Mouse (Mus musculus): ENCODE results near the gene Rnf180.

Gene Rnf180

DNA sequence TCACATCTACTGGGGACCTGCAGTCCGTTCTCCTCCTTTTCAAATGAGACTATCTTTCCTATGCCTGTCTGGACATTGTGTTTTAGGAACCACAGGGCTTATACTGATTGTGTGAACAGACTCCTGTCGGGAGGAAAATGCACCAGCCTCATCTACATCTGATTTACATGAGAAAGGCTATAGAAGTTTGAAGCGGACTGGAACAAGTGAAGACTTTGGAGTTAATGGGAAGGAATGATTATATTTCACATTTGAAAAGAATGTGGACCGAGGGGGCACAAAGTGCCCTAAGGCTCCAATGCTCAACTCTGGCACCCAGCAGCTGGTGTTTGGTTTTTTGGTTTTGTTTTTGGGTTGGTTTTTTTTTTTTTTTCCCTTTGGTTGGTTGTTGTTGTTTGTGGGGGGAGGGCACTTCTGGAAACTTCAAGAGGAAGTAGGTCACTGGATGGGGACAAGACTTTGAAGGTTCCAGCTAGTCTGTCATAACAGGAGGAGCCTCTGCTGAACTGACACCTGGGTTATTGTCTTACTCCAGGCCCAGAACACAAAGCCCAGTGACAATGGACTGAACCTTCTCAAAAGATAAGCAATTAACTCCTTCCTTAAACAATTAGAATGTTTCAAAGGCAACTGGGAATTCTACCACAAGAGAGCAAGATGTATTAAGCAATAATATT, 37.7 kb downstream of the Rnf180 start:
- intact Hi-C loops (cut with DNase I) = no loop called here

DNA sequence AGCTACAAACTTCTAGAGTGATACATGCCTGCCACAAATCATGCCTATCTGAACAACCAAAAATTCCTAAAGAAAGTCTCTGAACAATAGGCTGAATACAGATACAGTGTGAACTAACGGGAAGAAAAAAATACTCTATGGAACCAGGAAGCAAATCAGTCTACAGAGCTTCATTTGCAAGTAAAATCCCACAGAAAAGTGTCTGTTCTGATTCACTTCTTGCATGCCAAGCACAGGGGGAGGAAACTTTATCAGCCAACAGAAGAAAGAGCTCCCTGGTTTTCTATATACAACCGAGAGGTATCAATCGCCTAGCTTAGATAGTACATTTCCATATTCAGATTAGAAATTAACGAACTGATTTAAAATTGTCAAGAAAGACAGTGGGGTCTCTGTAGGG, 43.8 kb downstream of the Rnf180 start:
- intact Hi-C loops (cut with DNase I) = no loop called here

DNA sequence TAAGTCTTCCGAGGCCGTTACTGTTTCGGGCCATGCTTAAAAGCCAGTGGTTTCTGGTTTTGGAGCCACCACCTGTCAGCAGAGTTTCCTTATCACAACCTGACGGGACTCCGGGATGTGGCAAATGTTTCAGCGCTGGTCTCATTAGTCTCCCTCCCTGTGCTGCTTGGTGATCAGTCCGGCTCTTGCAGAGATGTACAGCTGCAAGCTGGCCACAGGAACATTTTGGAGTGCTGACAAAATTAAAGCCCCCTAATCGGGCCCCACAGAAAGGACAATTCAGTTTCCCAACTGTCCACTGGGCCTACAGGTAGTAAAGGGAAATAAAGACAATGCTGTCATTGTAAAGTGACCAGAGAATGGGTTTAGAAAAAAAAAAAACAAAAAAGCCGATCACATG, 44.4 kb downstream of the Rnf180 start:
- intact Hi-C loops (cut with DNase I) = no loop called here

DNA sequence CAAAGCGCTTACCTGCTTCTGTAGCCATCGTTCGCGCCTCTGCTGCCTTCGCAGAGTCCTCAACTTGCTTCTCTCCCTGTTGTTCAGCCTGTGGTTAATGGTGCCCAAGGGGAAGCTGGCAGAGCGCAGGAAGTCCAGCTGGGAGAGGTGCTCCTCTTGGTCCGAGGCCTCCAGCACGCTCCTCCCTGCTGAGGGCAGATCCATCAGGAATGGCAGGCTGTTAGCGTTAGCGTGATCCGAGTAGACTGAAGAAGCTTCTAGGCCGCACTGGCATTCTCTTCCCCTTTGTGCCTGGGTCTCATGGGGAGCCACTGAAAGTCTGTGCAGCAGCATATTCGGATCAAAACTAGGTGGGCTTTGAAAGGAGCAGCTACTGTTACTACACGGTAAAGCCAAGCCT, 45.0 kb downstream of the Rnf180 start:
- intact Hi-C loops (cut with DNase I) = no loop called here

DNA sequence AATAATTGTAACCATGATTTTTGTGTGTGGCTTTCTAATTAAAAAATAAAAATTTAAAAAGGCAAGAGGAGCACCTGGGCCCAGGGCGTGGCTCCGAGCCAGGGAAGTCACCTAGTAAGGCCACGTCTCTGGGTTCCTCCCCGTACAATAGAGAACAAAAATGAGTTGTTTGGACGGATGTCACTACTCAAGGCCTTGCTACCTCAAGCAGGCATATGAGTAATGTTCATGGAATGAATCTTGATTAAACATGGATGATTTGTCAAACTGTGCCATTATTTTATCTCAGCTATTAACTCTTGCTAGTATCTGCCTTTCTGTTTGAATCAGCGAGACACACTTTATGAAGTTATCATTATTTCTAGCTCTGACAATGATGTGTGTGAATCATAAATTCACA, 46.9 kb downstream of the Rnf180 start:
- intact Hi-C loops (cut with DNase I) = no loop called here

DNA sequence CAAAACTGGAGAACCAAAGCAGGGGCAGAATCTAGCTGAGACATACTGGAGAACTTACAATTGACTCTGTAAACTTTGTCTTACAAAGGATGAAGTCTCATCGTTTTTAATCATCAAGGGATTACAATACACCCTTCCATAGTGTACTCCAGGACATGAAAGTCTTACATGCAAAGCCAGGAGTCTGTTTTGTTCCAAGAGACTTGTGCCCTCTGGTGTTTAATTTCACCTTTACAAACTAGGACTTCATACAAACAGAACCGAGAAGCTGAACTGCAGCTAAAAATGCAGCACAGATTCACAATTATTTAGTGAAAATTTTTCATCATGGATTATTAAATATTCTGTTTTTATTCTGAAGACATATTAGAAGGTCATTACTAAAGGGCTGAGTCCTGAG, 53.8 kb downstream of the Rnf180 start:
- intact Hi-C loops (cut with DNase I) = no loop called here

DNA sequence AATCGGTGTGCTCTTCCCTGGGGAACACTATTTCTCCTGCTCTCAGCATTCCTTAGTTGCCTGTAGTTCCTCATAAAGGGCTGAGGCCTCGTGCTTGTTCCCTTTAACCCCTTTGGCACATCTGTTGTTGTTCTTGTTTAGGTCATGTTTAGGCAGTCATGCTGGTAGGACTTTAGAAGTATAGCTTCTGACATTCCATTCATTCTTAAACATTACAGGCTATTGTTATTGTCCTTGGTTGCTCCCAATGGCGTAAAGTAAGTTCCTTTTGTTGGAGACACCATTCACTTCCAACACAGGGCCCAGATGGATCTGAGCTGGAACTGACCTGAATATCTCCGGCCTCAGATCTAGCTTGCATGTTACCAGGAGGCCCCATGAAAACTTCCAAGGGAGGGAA, 67.5 kb downstream of the Rnf180 start:
- intact Hi-C loops (cut with DNase I) = no loop called here

DNA sequence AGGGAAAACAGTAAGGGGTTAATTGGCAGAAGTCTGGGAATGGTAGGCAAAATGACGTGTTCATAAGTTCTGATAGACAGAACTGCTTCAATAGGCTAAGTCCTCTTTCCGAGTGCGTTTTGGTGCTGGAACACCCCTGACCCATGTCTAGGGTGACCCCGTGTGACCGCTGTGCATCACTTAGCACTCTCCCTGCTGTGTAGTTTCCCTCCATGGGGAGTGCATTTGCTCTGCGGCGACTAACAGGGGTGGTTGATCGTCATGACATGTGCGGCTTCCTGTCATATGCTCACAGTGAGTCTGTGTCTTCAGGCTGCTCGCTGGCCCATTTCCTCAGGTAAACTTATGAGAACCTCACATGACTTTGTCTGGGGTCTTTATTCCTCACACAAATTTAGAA, 70.6 kb downstream of the Rnf180 start:
- intact Hi-C loops (cut with DNase I) = no loop called here

DNA sequence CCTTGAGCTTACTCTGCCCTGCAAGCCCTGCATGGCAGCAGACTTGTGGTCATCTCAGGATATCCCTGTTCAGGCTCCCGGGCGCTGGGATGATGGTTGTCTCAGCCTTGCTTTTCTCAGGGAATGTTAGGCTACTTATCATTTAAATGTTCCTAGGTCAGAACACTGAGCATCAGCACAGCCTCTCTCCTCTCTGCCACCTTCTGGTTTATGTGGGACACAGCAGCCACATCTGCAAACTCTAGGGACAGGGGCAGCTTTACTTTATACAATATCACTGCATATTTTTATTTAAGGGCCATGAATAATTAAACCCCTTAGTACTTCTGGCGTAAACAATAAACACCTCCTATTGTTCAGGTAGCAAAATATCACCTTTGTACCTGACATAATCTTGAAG, 71.5 kb downstream of the Rnf180 start:
- intact Hi-C loops (cut with DNase I) = loop anchor here (2.0 kb wide), 1 partner anchor 274 kb away; no protein-coding TSS in a partner anchor

DNA sequence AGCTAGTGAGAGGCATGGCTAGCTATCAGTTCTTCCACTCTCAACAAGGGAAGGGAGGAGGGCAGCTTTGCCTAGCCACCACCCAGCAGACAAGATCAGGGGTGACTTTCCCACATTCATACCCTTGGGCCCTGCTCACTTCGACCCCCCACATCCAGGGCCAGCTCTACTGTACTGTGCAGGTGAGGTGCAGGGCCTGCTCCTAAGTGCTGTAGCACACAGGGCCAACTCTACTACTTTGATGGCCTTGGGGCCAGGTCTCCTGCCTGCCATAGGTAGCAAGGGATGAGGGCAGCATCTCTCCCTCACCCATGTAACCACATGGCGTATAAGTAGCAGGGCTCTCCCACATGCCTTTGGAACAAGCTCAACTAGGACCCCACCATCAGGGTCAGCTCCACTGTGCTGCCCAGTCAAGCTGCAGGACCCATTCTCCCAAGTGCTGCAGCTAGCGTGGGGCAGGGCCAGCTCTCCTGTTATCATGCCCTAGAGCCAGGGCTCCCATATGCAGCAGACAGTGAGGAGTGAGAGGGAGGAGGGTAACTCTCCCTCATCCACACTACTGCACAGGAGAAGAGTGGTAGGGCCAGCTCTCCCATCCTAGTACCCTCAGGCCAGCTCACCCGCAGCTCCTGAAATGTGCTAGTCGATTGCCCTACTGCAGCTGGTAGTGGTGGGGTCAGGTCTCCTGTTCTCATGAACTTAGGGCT, 72.4 kb downstream of the Rnf180 start:
- intact Hi-C loops (cut with DNase I) = loop anchor here (2.0 kb wide), 1 partner anchor 273 kb away; no protein-coding TSS in a partner anchor

DNA sequence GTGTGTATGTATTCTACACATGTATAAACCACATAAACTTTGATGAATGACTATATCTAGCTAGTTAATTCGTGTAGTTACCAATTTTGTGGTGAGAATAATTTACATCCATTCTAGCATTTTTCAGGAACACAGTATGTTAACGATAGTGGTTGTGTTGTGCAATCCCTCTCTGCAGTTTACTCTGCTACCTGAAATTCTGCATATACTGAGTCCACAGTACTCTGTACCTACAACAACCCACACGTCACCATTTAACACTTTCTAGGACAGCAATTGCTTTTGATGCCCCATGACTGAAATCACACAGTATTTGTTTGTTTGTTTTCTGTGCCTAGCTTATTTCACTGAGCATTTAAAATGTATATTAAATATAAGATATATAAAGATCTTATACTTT, 83.9 kb downstream of the Rnf180 start:
- intact Hi-C loops (cut with DNase I) = no loop called here

DNA sequence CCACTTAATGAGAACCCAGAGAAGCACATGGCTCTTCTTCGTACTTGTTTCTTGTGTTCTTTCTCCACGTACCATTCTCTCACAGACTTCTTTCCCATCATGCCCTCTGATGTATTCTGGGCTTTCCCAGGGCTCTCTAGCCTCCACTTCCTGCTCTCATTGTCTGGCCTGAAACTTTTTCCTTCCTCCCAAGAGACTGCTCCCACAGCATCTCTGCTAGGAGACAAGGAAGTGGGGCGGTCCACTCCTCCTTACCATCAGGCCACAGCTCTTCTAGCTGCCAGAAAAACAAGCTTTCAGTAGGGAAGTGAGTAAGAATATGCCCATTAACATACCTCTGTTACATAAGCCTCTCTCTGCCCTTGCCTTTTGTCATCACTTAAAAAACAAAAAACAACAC, 90.8 kb downstream of the Rnf180 start:
- intact Hi-C loops (cut with DNase I) = no loop called here

DNA sequence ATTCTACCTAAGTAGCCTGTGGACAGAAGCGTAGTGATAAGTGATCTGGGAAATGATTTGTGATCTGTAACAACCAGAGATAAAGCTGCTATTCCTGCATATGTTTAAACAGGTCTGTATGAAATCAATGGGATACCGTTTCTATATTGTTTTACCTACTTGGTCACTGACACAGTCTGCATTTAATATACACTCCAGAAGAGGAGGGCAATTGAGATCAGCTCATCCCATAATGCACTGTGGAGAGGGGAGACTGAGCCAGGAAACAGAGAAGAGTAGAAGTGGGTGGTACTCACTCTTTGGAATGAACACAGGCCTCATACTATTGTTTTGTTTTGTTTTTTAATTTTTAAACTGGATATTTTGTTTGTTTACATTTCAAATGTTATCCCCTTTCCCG, 96.0 kb downstream of the Rnf180 start:
- intact Hi-C loops (cut with DNase I) = no loop called here

DNA sequence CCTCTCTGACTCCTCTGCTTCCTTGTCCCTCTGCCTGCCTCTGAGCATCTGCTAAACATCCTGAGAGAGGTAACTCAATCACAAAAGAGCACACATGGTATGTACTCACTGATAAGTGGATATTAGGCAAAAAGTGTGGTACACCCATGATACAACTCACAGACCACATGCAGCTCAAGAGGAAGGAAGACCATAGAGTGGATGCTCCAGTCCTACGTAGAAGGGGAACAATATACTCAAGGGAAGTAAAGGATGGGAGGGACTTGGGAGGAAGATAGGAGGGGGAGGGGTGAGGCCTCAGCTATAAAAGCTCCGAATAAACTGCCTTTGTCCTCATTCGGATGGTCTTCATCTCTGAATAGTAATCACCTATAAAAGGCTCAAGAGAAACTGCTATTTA, 96.6 kb downstream of the Rnf180 start:
- intact Hi-C loops (cut with DNase I) = no loop called here

DNA sequence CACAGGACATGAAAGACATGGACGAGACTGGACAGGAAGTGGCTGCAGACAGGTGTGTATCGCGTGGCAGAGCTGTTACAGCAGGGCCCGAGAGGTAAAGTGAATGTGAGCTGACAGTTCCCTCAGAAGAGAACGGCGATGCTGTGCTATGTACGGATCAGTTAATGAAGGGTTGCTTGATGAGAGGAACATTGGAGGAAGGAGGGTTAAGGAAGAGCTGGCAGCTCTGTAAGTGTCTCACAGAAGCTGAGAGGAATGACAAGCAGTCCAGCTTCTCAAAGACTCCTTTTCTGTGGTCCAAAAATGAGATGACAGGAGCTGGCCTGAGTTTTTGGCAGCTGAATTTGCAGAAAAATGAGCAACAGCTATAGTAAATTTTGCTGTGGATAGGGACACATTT, 101.0 kb downstream of the Rnf180 start:
- intact Hi-C loops (cut with DNase I) = no loop called here

DNA sequence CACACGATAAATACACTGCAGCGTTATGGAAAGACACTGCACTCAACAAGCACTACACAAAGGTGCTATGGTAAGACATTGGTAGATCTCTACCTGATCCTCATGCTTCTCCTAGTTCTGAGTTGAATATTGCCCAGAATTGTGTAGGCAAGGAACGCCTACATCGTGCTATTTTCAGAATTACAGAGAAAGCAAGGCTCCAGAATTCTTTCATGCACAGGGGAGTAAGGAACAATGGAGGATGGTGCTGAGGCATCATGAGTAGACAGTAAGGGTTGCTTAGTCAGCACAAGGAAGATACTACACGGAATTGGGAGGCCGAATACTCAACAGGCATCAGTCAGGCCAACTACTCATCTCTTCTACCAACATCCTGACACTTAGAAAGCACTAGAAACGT, 105.9 kb downstream of the Rnf180 start:
- intact Hi-C loops (cut with DNase I) = no loop called here

DNA sequence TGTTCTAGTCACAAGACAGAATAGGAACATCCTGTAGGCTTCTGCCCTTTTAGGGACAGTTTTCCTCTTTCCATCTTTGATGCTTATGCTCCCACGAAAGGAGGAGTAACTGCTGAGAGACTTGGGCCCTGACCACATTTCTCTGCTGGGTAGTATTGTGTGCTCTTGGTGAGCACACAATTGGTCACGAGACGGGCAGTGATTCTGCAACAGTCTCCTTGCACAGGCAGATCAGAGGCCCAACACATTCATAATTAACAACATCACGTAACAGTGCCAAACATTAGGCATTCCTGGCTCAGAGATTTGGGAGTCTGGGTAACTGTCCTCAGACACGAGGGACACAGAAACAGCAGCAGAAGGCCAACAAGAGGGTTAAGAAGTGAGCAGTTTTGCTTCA, 113.8 kb downstream of the Rnf180 start:
- intact Hi-C loops (cut with DNase I) = no loop called here

DNA sequence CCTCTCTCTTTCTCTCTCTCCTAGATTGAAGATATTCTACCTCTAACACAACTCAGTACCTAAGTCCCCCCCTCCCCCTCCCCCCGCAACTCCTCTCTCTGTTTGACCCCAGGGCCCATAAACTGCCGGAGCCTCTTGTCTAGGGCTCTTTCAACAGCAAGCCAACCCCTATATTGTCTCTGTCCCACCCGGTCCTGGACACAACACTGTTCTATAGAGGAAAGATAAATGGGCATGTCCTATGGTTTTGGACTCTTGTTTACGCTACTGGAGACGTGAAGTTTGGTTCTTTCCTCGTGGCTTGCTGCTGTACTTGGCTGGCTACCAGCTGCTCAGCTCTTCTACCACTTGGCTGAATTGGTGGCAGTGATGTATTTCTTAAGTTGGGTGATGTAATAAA, 129.2 kb downstream of the Rnf180 start:
- intact Hi-C loops (cut with DNase I) = no loop called here

DNA sequence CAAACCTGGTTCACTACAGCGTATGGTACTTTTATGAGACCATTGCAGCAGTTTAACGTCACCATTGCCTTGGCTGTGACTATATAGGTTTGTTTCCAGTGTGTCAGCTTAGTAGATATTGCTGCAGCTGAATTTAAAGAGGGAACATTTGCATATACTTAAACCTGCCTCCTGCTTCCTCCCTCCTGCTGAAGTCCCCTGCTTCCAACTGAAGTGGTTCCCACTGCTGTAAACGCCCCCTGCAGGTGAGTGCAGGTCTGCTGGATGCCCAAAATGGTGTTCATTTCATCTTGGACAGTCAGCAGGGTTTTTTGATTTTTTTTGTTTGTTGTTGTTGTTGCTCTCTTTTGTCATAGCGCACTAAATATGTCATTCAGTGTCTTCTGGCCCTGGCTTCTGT, 140.7 kb downstream of the Rnf180 start:
- intact Hi-C loops (cut with DNase I) = no loop called here

DNA sequence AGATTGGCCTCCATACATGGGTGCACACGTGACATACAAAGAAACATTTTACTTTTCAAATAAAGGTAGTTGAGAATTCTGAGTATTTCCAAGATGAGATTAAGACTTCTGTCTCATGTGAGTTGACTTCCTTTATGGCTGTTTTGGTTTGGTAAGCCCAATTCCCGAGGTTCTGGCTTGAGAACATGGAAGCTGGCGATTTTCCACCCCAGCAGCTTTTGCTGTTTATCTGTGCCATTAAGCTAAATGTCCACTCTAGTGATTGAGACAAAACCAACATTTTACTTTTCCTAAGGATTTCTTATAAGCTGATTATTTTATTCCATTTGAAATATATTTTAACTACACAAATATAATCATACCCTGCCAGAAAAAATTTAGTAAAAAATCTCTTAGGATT, 144.6 kb downstream of the Rnf180 start:
- intact Hi-C loops (cut with DNase I) = no loop called here

DNA sequence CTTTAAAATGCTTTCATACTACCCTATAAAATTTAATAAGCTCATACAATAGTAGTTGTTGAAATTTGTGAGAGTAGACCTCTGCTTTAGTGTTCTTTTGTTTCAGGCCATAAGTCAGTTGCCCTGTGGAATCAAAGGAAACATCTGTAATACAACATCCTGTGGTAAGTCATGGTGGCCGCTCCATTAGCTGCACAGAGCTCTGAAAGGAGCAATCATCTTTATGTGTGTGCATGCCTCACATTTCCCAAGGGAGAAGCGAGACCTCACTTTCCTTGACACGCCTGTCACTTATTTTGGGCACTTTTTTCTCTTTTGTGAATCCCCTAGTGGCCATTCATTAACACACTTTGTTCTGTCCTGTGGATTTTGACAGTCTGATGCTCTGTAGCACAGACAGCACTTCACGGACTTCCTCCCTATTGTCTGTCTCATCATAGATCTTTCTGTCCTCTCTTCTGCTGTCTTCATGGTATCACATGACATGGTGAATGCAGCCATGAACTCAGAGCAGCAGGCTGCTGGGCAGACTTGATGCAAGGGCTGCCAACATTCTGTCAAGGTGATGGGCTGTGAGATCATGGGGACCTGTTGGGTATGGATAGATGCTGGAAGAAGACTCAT, 146.7 kb downstream of the Rnf180 start:
- intact Hi-C loops (cut with DNase I) = no loop called here

DNA sequence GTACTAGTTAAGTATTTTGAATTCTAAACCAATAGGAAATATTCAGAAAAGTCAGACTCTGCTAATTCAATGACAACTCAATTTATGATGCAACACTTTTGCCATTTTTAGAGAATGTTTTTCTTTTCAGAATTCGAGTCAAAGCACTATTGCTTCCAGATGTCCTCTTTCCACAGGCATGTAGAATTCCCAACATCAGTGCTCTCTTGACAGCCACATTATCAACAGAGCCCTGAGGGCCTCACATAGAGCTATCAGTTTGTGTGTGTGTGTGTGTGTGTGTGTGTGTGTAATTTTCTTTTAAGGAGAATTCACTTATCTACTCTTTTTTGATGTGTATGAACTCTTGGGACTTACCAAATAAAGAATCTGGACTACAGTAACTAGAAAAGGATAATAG, 147.8 kb downstream of the Rnf180 start:
- intact Hi-C loops (cut with DNase I) = no loop called here

DNA sequence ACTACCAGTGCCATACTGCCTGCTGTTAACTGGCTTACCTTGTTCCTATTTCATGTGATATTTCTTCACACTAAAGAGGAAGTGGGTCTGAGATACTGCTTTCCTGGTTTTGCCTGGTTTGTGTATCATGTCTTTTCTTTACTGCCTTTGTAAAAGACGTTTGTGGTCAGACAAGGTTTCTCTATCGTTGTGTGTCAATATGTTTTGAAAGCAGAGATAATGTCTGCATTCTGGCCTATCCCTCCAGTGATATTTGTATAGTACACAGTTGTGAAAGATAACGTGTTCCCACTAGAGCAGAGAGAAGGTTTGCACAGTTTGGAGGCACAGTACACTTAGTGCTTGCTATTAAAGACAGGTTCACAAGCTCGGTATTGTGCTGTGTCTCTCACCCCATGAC, 154.7 kb downstream of the Rnf180 start:
- intact Hi-C loops (cut with DNase I) = no loop called here
